Mouse (Mus musculus) cerebellum, adult 11-12 months (tissue): ENCODE results near the gene Tdrd9.

Experiments used
- DNase-seq: peaks from one replicate; pipeline ENCODE4 v3.0.0; 2022

Gene Tdrd9

GRCm38 (mm10) chr12:112108696-112109445 lies 137.5 kb downstream of the Tdrd9 start:
- no peak for DNase-seq

GRCm38 (mm10) chr12:112109701-112110100 lies 138.3 kb downstream of the Tdrd9 start:
- no peak for DNase-seq

GRCm38 (mm10) chr12:112111323-112111722 lies 140.0 kb downstream of the Tdrd9 start:
- DNase-seq = no peak

- no peak for DNase-seq
Measured at GRCm38 (mm10) chr12:112112235-112112634, 140.9 kb downstream of the Tdrd9 start.

GRCm38 (mm10) chr12:112112686-112113396 lies 141.5 kb downstream of the Tdrd9 start:
- DNase-seq = no peak

- DNase-seq = peak; percentile 58
Measured at GRCm38 (mm10) chr12:112113710-112114109, 142.4 kb downstream of the Tdrd9 start.

- DNase-seq = no peak
Measured at GRCm38 (mm10) chr12:112117006-112117405, 145.6 kb downstream of the Tdrd9 start.

GRCm38 (mm10) chr12:112117649-112118048 lies 146.3 kb downstream of the Tdrd9 start:
- DNase-seq = no peak
